Mouse (Mus musculus): ENCODE data around the gene Cavin1.

DNA sequence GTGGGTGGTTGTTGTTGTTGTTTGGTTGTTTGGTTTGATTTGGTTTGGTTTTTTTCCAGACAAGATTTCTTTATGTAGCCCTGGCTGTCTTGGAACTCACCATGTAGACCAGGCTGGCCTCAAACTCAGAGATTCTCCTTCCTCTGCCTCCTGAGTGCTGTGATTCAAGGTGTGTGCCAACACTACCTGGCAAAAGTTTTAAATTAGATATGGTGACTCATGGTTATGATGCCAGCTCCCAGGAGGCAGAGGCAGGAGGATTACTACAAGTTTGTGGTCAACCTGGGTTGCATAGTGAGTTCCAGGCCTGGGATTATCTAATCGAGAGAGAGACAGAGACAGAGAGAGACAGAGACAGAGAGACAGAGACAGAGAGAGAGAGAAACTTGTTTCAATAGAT is 9.8 kb upstream of the Cavin1 start:
- no peak for TF ChIP-seq MAX (IDR thresholded peaks at IDR 0.05; ENCODE audit: low read depth)
- no peak for TF ChIP-seq POLR2A (IDR thresholded peaks at IDR 0.05; ENCODE audit: insufficient read length, low read depth)
- no peak for TF ChIP-seq E2F4 (IDR thresholded peaks at IDR 0.05; ENCODE audit: insufficient read depth)
- TF ChIP-seq TCF12 (IDR thresholded peaks at IDR 0.05; ENCODE audit: insufficient read depth, poor library complexity, severe bottlenecking): no peak
- TF ChIP-seq MYOD1 (IDR thresholded peaks at IDR 0.05; ENCODE audit: control insufficient read depth in 1 of 3, insufficient read length in 2 of 3, low read depth in 2 of 3): no peak
- no peak for TF ChIP-seq CEBPB (IDR thresholded peaks at IDR 0.05; ENCODE audit: insufficient read depth, poor library complexity, severe bottlenecking)
- no peak for TF ChIP-seq SRF (IDR thresholded peaks at IDR 0.05; ENCODE audit: control insufficient read depth, insufficient read length, low read depth)
- no peak for TF ChIP-seq REST (IDR thresholded peaks at IDR 0.05; ENCODE audit: insufficient read depth, insufficient read length)

Data from myocyte (in vitro differentiated cells).